Mouse (Mus musculus) kidney, adult 11 months (tissue): ENCODE measurements at regions not wholly inside any gene's neighbourhood (a gene's known extent, or its start where the extent isn't known, plus 50 kb on each side); places are given as distances from the start of the nearest gene placed in this dataset.

ENCODE experiments used
- DNase-seq: peaks from one replicate; pipeline ENCODE4 v3.0.0; 2022

- DNase-seq, result no peak
These were observed 198.0 kb upstream of the Sema3a start for GRCm38 (mm10) chr5:12927247-12927646.

- no peak for DNase-seq
These were observed 188.2 kb upstream of the Sema3a start for GRCm38 (mm10) chr5:12937052-12937451.

- no peak for DNase-seq
These were observed 186.9 kb upstream of the Sema3a start for GRCm38 (mm10) chr5:12938162-12938852.

GRCm38 (mm10) chr5:12944554-12944953, 180.7 kb upstream of the Sema3a start:
- peak; percentile 18 for DNase-seq

GRCm38 (mm10) chr5:12948472-12948871, 176.7 kb upstream of the Sema3a start:
- no peak for DNase-seq

GRCm38 (mm10) chr5:12970987-12971386, 154.2 kb upstream of the Sema3a start:
- DNase-seq, result no peak

- no peak for DNase-seq
These were observed 151.5 kb upstream of the Sema3a start for GRCm38 (mm10) chr5:12973701-12974100.

GRCm38 (mm10) chr5:12976015-12976742, 149.0 kb upstream of the Sema3a start:
- no peak for DNase-seq

GRCm38 (mm10) chr5:12977875-12978274, 147.3 kb upstream of the Sema3a start:
- DNase-seq, result no peak

- no peak for DNase-seq
These were observed 131.4 kb upstream of the Sema3a start for GRCm38 (mm10) chr5:12993826-12994225.

- no peak for DNase-seq
These were observed 127.8 kb upstream of the Sema3a start for GRCm38 (mm10) chr5:12997440-12997839.

GRCm38 (mm10) chr5:13007132-13007531, 118.1 kb upstream of the Sema3a start:
- DNase-seq, result no peak

GRCm38 (mm10) chr5:13022270-13022669, 102.9 kb upstream of the Sema3a start:
- DNase-seq, result no peak

GRCm38 (mm10) chr5:13033332-13033731, 91.9 kb upstream of the Sema3a start:
- DNase-seq, result no peak

- no peak for DNase-seq
These were observed 89.1 kb upstream of the Sema3a start for GRCm38 (mm10) chr5:13036127-13036526.

- no peak for DNase-seq
These were observed 66.3 kb upstream of the Sema3a start for GRCm38 (mm10) chr5:13058883-13059423.

GRCm38 (mm10) chr5:13066942-13067341, 58.3 kb upstream of the Sema3a start:
- no peak for DNase-seq
